Mouse (Mus musculus) bone marrow macrophage, adult 2 months (primary cell): ENCODE measurements around the gene Tshz2.

Source experiments
- CTCF ChIP-seq: IDR thresholded peaks from 2 replicates; pipeline ENCODE4 v1.5.1; 2012; ENCODE audit warnings: low read depth, mild to moderate bottlenecking, low read length, moderate library complexity
- POLR2A ChIP-seq: IDR thresholded peaks from 2 replicates; pipeline ENCODE4 v1.6.1; 2012; ENCODE audit warnings: mild to moderate bottlenecking, low read depth, low read length, borderline replicate concordance

- TF ChIP-seq POLR2A (no peak), CTCF (no peak)
Observed at GRCm38 (mm10) chr2:170106000-170106399, 473.2 kb downstream of the Tshz2 start.
